Mouse (Mus musculus) hindbrain, embryonic 10.5 days (tissue): ENCODE results near the gene Srebf2. TPM values are rescaled to one million over a fixed set of nuclear protein-coding genes. Genes with fewer than 3 reads are reported as not detected.

Experiments
- DNase-seq: peaks from one replicate; pipeline ENCODE4 v3.0.0-alpha.2; 2017; ENCODE audit warnings: low spot score
- H3K27ac ChIP-seq: fragments of 300-500 bp; sonication (generic); 2 replicates; pipeline ENCODE4 v1.5.1; 2016; ENCODE audit warnings: mild to moderate bottlenecking, moderate library complexity
- H3K27me3 ChIP-seq: fragments of 300-500 bp; sonication (generic); 2 replicates; pipeline ENCODE4 v1.6.1; 2016; ENCODE audit warnings: mild to moderate bottlenecking; ENCODE audit not compliant: poor library complexity, insufficient read depth, severe bottlenecking
- H3K36me3 ChIP-seq: fragments of 300-500 bp; sonication (generic); 2 replicates; pipeline ENCODE4 v1.6.1; 2016; ENCODE audit warnings: mild to moderate bottlenecking, moderate library complexity
- H3K4me1 ChIP-seq: fragments of 300-500 bp; sonication (generic); replicated peaks from 2 replicates; pipeline ENCODE4 v1.6.1; 2016; ENCODE audit warnings: mild to moderate bottlenecking
- H3K4me3 ChIP-seq: fragments of 300-500 bp; sonication (generic); 2 replicates; pipeline ENCODE4 v1.5.1; 2016; ENCODE audit warnings: mild to moderate bottlenecking, moderate library complexity
- H3K9me3 ChIP-seq: fragments of 300-500 bp; sonication (generic); 2 replicates; pipeline ENCODE4 v1.6.1; 2016; ENCODE audit warnings: mild to moderate bottlenecking, moderate library complexity
- WGBS: fragments of 180-500 bp; shearing (Covaris S2); methylation state at CpG from one replicate; pipeline ENCODE4 v1.1.7; 2016; 5-methylcytosine and 5-hydroxymethylcytosine counted together
- polyA plus RNA-seq: library from polyadenylated mRNA; unstranded; fragments of >200 nt; fragmentation: Nextera tagmentation; extraction: Ambion mirVana; gene quantifications from 2 replicates; pipeline ENCODE4 v1.2.1, GENCODE M21; 2016

Srebf2 gene
- polyA plus RNA-seq, 1 experiment from 2014 or later: 242 TPM

- 89% methylated on average over 8 of the region's 8 CpGs for WGBS
- no peak for DNase-seq
- H3K9me3 ChIP-seq: no peaks in the 10 kb centered on the region
- no peak overlapping the region for H3K4me3 ChIP-seq
- no peak overlapping the region for H3K27ac ChIP-seq
- H3K36me3 ChIP-seq: peaks cover 87% of the 10 kb centered on the region
- peaks cover 10% of the 10 kb centered on the region for H3K4me1 ChIP-seq
- H3K27me3 ChIP-seq: no peaks in the 10 kb centered on the region
These were observed 25.7 kb downstream of the Srebf2 start for GRCm38 (mm10) chr15:82172648-82173047.

GRCm38 (mm10) chr15:82175091-82175490, 28.1 kb downstream of the Srebf2 start:
- 97% methylated on average over 9 of the region's 9 CpGs for WGBS
- no peak overlapping the region for H3K27ac ChIP-seq
- no peaks in the 10 kb centered on the region for H3K27me3 ChIP-seq
- H3K9me3 ChIP-seq: peaks cover 10% of the 10 kb centered on the region; the same call in 1 of the 2 replicates
- DNase-seq: no peak
- H3K4me1 ChIP-seq: no peaks in the 10 kb centered on the region
- H3K36me3 ChIP-seq: peaks cover 99% of the 10 kb centered on the region
- H3K4me3 ChIP-seq: no peak overlapping the region

GRCm38 (mm10) chr15:82177743-82178290, 30.8 kb downstream of the Srebf2 start:
- Histone ChIP-seq H3K4me1 (no peaks in the 10 kb centered on the region), H3K27me3 (no peaks in the 10 kb centered on the region), H3K27ac (no peak overlapping the region), H3K9me3 (peaks cover 31% of the 10 kb centered on the region), H3K36me3 (peaks cover 99% of the 10 kb centered on the region), H3K4me3 (no peak overlapping the region)
- DNase-seq: no peak
- WGBS: 94% methylated on average over 7 of the region's 7 CpGs

GRCm38 (mm10) chr15:82181131-82181530, 34.1 kb downstream of the Srebf2 start:
- 0 out of 2 replicates have a peak, but pooled peaks cover 5% of the 10 kb centered on the region for H3K4me1 ChIP-seq
- H3K27me3 ChIP-seq: no peaks in the 10 kb centered on the region
- DNase-seq: no peak
- no peak overlapping the region for H3K4me3 ChIP-seq
- peaks cover 100% of the 10 kb centered on the region for H3K36me3 ChIP-seq
- WGBS: 96% methylated on average over 5 of the region's 5 CpGs
- no peak overlapping the region for H3K27ac ChIP-seq
- peaks cover 31% of the 10 kb centered on the region for H3K9me3 ChIP-seq

- no peak for DNase-seq
- no peak overlapping the region for H3K27ac ChIP-seq
- H3K27me3 ChIP-seq: no peaks in the 10 kb centered on the region
- H3K4me1 ChIP-seq: 0 out of 2 replicates have a peak, but pooled peaks cover 5% of the 10 kb centered on the region
- H3K9me3 ChIP-seq: peaks cover 36% of the 10 kb centered on the region
- H3K4me3 ChIP-seq: no peak overlapping the region
- 95% methylated on average over 4 of the region's 4 CpGs for WGBS
- H3K36me3 ChIP-seq: peaks cover 100% of the 10 kb centered on the region
These were observed 35.3 kb downstream of the Srebf2 start for GRCm38 (mm10) chr15:82182311-82182710.

GRCm38 (mm10) chr15:82183596-82183995, 36.6 kb downstream of the Srebf2 start:
- H3K4me1 ChIP-seq: 0 out of 2 replicates have a peak, but pooled peaks cover 5% of the 10 kb centered on the region
- 66% methylated on average over 10 of the region's 10 CpGs for WGBS
- no peaks in the 10 kb centered on the region for H3K27me3 ChIP-seq
- peaks cover 36% of the 10 kb centered on the region for H3K9me3 ChIP-seq
- no peak overlapping the region for H3K4me3 ChIP-seq
- H3K27ac ChIP-seq: peak overlapping the region; percentile 19
- peaks cover 100% of the 10 kb centered on the region for H3K36me3 ChIP-seq
- DNase-seq: no peak

GRCm38 (mm10) chr15:82184183-82184582, 37.2 kb downstream of the Srebf2 start:
- no peak for DNase-seq
- Histone ChIP-seq H3K4me1 (0 out of 2 replicates have a peak, but pooled peaks cover 5% of the 10 kb centered on the region), H3K9me3 (peaks cover 35% of the 10 kb centered on the region), H3K4me3 (no peak overlapping the region), H3K36me3 (peaks cover 100% of the 10 kb centered on the region), H3K27ac (peak overlapping the region; percentile 19; the same call in 1 of the 2 replicates), H3K27me3 (no peaks in the 10 kb centered on the region)
- 71% methylated on average over 7 of the region's 7 CpGs for WGBS

GRCm38 (mm10) chr15:82184656-82185055, 37.7 kb downstream of the Srebf2 start:
- H3K4me3 ChIP-seq: no peak overlapping the region
- DNase-seq: no peak
- peaks cover 31% of the 10 kb centered on the region for H3K9me3 ChIP-seq
- peaks cover 100% of the 10 kb centered on the region for H3K36me3 ChIP-seq
- 91% methylated on average over 10 of the region's 10 CpGs for WGBS
- H3K27me3 ChIP-seq: no peaks in the 10 kb centered on the region
- peak overlapping the region; percentile 35; the same call in 1 of the 2 replicates for H3K27ac ChIP-seq
- H3K4me1 ChIP-seq: 0 out of 2 replicates have a peak, but pooled peaks cover 5% of the 10 kb centered on the region

- Histone ChIP-seq H3K27ac (peak overlapping the region; percentile 35; the same call in 1 of the 2 replicates), H3K4me3 (no peak overlapping the region), H3K9me3 (peaks cover 25% of the 10 kb centered on the region), H3K4me1 (0 out of 2 replicates have a peak, but pooled peaks cover 5% of the 10 kb centered on the region), H3K27me3 (no peaks in the 10 kb centered on the region), H3K36me3 (peaks cover 100% of the 10 kb centered on the region)
- WGBS: 91% methylated on average over 14 of the region's 14 CpGs
- no peak for DNase-seq
These were observed 38.2 kb downstream of the Srebf2 start for GRCm38 (mm10) chr15:82185062-82185783.

GRCm38 (mm10) chr15:82186131-82186530, 39.1 kb downstream of the Srebf2 start:
- Histone ChIP-seq H3K4me1 (0 out of 2 replicates have a peak, but pooled peaks cover 5% of the 10 kb centered on the region), H3K4me3 (no peak overlapping the region), H3K36me3 (peaks cover 100% of the 10 kb centered on the region), H3K27me3 (no peaks in the 10 kb centered on the region), H3K9me3 (peaks cover 20% of the 10 kb centered on the region), H3K27ac (0 out of 2 replicates have a peak overlapping the region, but pooled peaks have one; percentile 5)
- 86% methylated on average over 14 of the region's 14 CpGs for WGBS
- no peak for DNase-seq

GRCm38 (mm10) chr15:82186931-82187330, 40.0 kb downstream of the Srebf2 start:
- H3K9me3 ChIP-seq: peaks cover 12% of the 10 kb centered on the region
- DNase-seq: no peak
- no peak overlapping the region for H3K27ac ChIP-seq
- WGBS: 96% methylated on average over 5 of the region's 5 CpGs
- H3K4me3 ChIP-seq: no peak overlapping the region
- H3K36me3 ChIP-seq: peaks cover 100% of the 10 kb centered on the region
- H3K4me1 ChIP-seq: 0 out of 2 replicates have a peak, but pooled peaks cover 5% of the 10 kb centered on the region
- H3K27me3 ChIP-seq: no peaks in the 10 kb centered on the region

- no peak for DNase-seq
- Histone ChIP-seq H3K9me3 (peaks cover 7% of the 10 kb centered on the region), H3K4me1 (0 out of 2 replicates have a peak, but pooled peaks cover 5% of the 10 kb centered on the region), H3K4me3 (no peak overlapping the region), H3K27me3 (no peaks in the 10 kb centered on the region), H3K27ac (no peak overlapping the region), H3K36me3 (peaks cover 100% of the 10 kb centered on the region)
- 90% methylated on average over 4 of the region's 4 CpGs for WGBS
These were observed 40.4 kb downstream of the Srebf2 start for GRCm38 (mm10) chr15:82187401-82187800.

GRCm38 (mm10) chr15:82187924-82188323, 40.9 kb downstream of the Srebf2 start:
- peaks cover 4% of the 10 kb centered on the region; the same call in 1 of the 2 replicates for H3K9me3 ChIP-seq
- WGBS: 95% methylated on average over 1 of the region's 1 CpGs
- no peaks in the 10 kb centered on the region for H3K27me3 ChIP-seq
- no peak overlapping the region for H3K4me3 ChIP-seq
- H3K27ac ChIP-seq: no peak overlapping the region
- DNase-seq: no peak
- H3K4me1 ChIP-seq: 0 out of 2 replicates have a peak, but pooled peaks cover 5% of the 10 kb centered on the region
- H3K36me3 ChIP-seq: peaks cover 100% of the 10 kb centered on the region
